Mouse (Mus musculus): ENCODE data around the gene Runx2. TPM values are rescaled to one million over a fixed set of nuclear protein-coding genes. Genes with fewer than 3 reads are reported as not detected.
A peak's percentile ranks its signal among the peaks of the same experiment; 100 is the strongest.

The Runx2 gene
- polyA plus RNA-seq, 1 experiment from 2014 or later: 0.55 TPM

DNA sequence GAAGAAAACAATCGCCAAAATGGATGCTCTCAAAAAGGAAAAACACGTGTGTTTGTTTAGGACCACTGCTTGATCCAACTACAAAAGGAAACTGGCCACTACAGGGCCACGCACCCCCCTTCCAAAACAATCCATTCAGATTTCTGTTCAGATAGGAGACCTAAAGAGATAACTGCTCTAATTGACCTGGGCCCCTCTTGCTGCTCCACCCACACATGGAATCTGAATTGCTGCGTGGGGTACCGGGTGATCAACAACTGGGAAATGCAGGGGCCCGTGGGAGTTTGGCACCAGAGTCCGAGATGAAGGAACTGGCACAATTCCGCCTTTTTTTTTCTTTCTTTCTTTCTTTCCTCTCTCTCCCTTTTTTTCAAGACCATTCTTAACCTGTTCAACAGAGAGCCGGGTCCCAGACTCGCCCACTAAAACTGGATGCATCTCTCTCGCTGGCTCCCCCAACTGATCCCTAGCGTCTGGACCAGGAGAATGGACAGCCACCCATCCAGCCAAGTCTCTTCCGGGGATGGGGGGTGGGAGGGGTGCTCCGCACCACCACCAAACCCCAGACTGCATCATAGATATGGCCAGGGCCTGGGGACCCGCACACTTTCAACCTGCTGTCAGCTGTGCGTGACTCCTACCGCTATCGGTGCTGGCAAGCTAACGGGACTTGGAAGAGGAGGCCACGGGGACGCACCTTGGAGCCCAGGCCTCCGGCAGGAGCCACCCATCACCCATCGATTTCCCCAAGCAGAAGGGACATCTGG lies 80.9 kb downstream of the Runx2 start:
- Histone ChIP-seq H3K36me3 (ENCODE audit: control insufficient read depth, insufficient read depth, low read length) (no peaks in the 10 kb centered on the region), H3K4me1 (ENCODE audit: control insufficient read depth, insufficient read depth, low read length) (peaks cover 20% of the 10 kb centered on the region), H3K27me3 (ENCODE audit: control insufficient read depth, insufficient read depth, low read length) (peaks cover 70% of the 10 kb centered on the region), H3K27ac (replicated peaks; ENCODE audit: low read depth, low read length) (no peak overlapping the region), H3K9me3 (ENCODE audit: control insufficient read depth, low read length) (no peaks in the 10 kb centered on the region), H3K4me3 (replicated peaks; ENCODE audit: low read depth, low read length) (peak overlapping the region; percentile 63), H3K9ac (replicated peaks; ENCODE audit: low read length) (no peak overlapping the region), H3K4me2 (ENCODE audit: low read length) (peak overlapping the region; percentile 97)
- ATAC-seq (ENCODE audit: low FRiP score, low TSS enrichment) (no peak), DNase-seq (peak; percentile 19)
- WGBS: 1% methylated on average over 23 of the region's 23 CpGs

DNA sequence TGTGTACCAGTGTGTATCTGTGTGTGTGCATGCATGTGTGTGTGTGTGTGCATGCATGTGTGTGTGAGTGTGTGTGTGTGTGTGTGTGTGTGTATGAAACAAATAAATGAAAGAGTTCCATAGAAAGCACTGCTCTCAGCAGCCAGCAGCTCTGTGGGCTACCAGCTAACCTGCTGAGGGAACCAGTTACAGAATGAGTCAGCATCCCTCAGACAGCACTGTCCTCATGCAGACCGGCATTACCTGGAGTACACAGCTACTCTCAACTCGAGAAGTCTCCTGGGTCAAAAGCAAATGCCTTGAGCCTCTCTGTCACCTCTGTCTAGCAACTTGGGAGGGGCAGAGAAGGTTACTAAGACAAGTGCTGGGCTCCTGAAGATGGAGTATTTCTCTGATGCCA lies 86.1 kb downstream of the Runx2 start:
- DNase-seq (no peak), ATAC-seq (ENCODE audit: low FRiP score, low TSS enrichment) (no peak)
- H3K4me2 ChIP-seq (ENCODE audit: low read length): no peak overlapping the region
- no peak overlapping the region for H3K9ac ChIP-seq (replicated peaks; ENCODE audit: low read length)
- no peak overlapping the region for H3K27ac ChIP-seq (replicated peaks; ENCODE audit: low read depth, low read length)
- 50% methylated on average over 2 of the region's 2 CpGs for WGBS
- no peak overlapping the region for H3K4me3 ChIP-seq (replicated peaks; ENCODE audit: low read depth, low read length)
- H3K36me3 ChIP-seq (ENCODE audit: control insufficient read depth, insufficient read depth, low read length): no peaks in the 10 kb centered on the region
- peaks cover 30% of the 10 kb centered on the region for H3K27me3 ChIP-seq (ENCODE audit: control insufficient read depth, insufficient read depth, low read length)
- H3K4me1 ChIP-seq (ENCODE audit: control insufficient read depth, insufficient read depth, low read length): no peaks in the 10 kb centered on the region
- no peaks in the 10 kb centered on the region for H3K9me3 ChIP-seq (ENCODE audit: control insufficient read depth, low read length)

DNA sequence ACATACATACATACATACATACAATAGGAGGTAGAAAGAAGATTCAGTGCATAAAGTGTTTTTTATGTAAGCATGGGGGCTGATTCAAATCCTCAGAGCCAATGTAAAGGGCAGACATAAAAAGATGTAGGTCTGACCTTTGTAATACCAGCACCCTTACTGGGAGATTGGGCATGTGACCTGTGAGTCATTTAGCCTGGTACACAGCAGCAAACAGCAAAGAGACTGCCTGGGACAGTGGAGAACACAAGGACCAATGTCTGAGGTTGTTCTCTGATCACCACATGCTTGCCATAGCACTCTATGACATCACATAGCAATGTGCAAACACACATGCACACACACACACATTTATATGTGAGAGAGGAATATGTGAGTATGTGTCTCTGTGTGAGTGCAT lies 86.9 kb downstream of the Runx2 start:
- H3K9me3 ChIP-seq (ENCODE audit: control insufficient read depth, low read length): no peaks in the 10 kb centered on the region
- peaks cover 24% of the 10 kb centered on the region for H3K27me3 ChIP-seq (ENCODE audit: control insufficient read depth, insufficient read depth, low read length)
- no peaks in the 10 kb centered on the region for H3K4me1 ChIP-seq (ENCODE audit: control insufficient read depth, insufficient read depth, low read length)
- DNase-seq (no peak), ATAC-seq (ENCODE audit: low FRiP score, low TSS enrichment) (no peak)
- no peaks in the 10 kb centered on the region for H3K36me3 ChIP-seq (ENCODE audit: control insufficient read depth, insufficient read depth, low read length)
- no peak overlapping the region for H3K4me3 ChIP-seq (replicated peaks; ENCODE audit: low read depth, low read length)
- H3K9ac ChIP-seq (replicated peaks; ENCODE audit: low read length): no peak overlapping the region
- H3K27ac ChIP-seq (replicated peaks; ENCODE audit: low read depth, low read length): no peak overlapping the region
- H3K4me2 ChIP-seq (ENCODE audit: low read length): no peak overlapping the region

DNA sequence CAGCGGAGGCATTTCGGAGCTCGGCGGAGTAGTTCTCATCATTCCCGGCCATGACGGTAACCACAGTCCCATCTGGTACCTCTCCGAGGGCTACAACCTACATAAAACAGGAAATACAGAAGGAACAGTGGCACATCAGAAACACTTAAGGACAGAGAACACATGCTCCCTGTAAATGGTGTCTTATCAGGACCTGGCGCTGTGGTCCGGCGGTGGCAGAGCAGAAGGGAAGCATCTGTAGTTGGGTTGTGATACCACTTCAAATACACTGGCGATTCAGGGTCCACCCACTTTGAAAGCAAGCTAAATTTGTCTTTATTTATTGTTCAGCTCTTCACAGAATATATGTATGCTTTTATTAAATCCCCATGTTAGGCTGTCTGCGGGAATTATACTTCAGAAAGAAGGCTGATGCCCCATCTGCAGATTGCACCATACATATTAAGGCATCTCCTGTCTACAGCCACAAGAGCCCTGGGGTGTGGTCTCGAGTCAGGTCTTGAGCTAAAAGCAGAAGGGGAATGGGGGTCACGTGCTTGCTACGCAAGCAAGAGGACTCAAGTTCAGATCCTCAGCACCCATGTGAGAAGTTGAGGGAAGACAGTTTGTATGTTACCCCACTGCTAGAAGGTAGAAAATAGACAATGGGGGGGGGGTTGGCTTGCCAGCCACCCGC lies 89.7 kb downstream of the Runx2 start:
- no peak overlapping the region for H3K27ac ChIP-seq (replicated peaks; ENCODE audit: low read depth, low read length)
- ATAC-seq (ENCODE audit: low FRiP score, low TSS enrichment): no peak
- H3K27me3 ChIP-seq (ENCODE audit: control insufficient read depth, insufficient read depth, low read length): peaks cover 8% of the 10 kb centered on the region

DNA sequence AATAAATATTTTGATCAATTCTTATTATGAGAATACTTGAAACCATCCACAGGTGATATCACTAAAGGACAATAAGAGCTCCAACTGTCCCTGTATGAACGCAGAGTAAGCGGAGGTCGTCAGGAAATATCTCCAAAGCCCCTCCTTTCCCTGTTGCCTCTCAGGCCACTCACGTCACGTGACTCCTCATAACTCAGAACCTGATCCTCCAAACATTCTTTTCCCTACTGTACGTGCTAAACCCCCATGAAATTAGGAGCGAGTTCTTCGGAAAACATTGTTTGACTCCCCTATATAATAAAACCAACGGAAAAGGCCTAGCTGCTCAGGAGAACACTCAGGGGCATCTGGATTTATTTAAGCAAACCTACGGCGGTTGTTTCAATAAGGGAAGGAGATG lies 90.3 kb downstream of the Runx2 start:
- no peak overlapping the region for H3K4me3 ChIP-seq (replicated peaks; ENCODE audit: low read depth, low read length)
- peaks cover 5% of the 10 kb centered on the region; the same call in 1 of the 2 replicates for H3K27me3 ChIP-seq (ENCODE audit: control insufficient read depth, insufficient read depth, low read length)
- WGBS: 93% methylated on average over 11 of the region's 11 CpGs
- DNase-seq: no peak
- H3K9me3 ChIP-seq (ENCODE audit: control insufficient read depth, low read length): no peaks in the 10 kb centered on the region
- no peak overlapping the region for H3K9ac ChIP-seq (replicated peaks; ENCODE audit: low read length)
- H3K36me3 ChIP-seq (ENCODE audit: control insufficient read depth, insufficient read depth, low read length): no peaks in the 10 kb centered on the region
- no peak overlapping the region for H3K27ac ChIP-seq (replicated peaks; ENCODE audit: low read depth, low read length)
- no peak for ATAC-seq (ENCODE audit: low FRiP score, low TSS enrichment)
- no peak overlapping the region for H3K4me2 ChIP-seq (ENCODE audit: low read length)
- H3K4me1 ChIP-seq (ENCODE audit: control insufficient read depth, insufficient read depth, low read length): no peaks in the 10 kb centered on the region

More for the DNA sequence above, 89.7 kb downstream of the Runx2 start:
- 91% methylated on average over 16 of the region's 16 CpGs for WGBS
- H3K9ac ChIP-seq (replicated peaks; ENCODE audit: low read length): no peak overlapping the region
- no peaks in the 10 kb centered on the region for H3K36me3 ChIP-seq (ENCODE audit: control insufficient read depth, insufficient read depth, low read length)
- H3K4me3 ChIP-seq (replicated peaks; ENCODE audit: low read depth, low read length): no peak overlapping the region
- no peak for DNase-seq
- no peaks in the 10 kb centered on the region for H3K9me3 ChIP-seq (ENCODE audit: control insufficient read depth, low read length)
- H3K4me1 ChIP-seq (ENCODE audit: control insufficient read depth, insufficient read depth, low read length): no peaks in the 10 kb centered on the region
- H3K4me2 ChIP-seq (ENCODE audit: low read length): no peak overlapping the region

DNA sequence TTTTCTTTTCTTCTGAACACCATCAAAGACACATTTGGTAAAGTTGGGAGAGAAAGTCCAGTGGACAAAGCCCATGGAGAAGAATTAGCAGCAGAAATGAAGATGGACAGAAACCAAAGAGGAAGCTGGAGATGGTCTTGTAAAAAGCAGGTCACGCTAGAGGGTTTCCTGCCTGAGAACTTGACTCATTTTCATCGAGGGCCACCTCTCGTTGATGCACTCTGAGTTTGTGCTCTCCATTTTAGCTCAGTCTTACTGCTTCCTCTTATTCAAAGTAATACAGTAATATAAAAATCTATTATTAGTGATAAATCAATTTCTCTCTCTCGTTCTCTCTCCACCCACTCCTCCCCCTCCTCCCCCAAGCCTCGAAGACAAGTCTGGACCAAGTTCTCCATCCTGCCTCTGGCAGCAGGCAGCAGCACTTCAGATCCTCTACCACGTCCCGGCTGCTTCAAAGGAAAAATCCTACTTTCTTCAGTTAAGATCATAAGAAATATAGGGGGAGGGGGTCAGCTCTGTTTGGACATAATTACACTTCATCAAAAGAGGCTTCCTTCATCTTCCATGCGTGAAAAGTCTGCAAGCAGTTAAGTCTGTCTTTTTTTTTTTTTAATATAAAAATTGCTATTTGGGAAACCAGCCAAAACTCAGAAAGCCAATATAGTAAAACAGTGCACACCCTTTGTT lies 92.3 kb downstream of the Runx2 start:
- DNase-seq (no peak), ATAC-seq (ENCODE audit: low FRiP score, low TSS enrichment) (no peak)
- 73% methylated on average over 8 of the region's 8 CpGs for WGBS
- Histone ChIP-seq H3K4me1 (ENCODE audit: control insufficient read depth, insufficient read depth, low read length) (no peaks in the 10 kb centered on the region), H3K9ac (replicated peaks; ENCODE audit: low read length) (no peak overlapping the region), H3K4me3 (replicated peaks; ENCODE audit: low read depth, low read length) (no peak overlapping the region), H3K36me3 (ENCODE audit: control insufficient read depth, insufficient read depth, low read length) (no peaks in the 10 kb centered on the region), H3K27me3 (ENCODE audit: control insufficient read depth, insufficient read depth, low read length) (0 out of 2 replicates have a peak, but pooled peaks cover 5% of the 10 kb centered on the region), H3K27ac (replicated peaks; ENCODE audit: low read depth, low read length) (no peak overlapping the region), H3K9me3 (ENCODE audit: control insufficient read depth, low read length) (no peaks in the 10 kb centered on the region), H3K4me2 (ENCODE audit: low read length) (no peak overlapping the region)

DNA sequence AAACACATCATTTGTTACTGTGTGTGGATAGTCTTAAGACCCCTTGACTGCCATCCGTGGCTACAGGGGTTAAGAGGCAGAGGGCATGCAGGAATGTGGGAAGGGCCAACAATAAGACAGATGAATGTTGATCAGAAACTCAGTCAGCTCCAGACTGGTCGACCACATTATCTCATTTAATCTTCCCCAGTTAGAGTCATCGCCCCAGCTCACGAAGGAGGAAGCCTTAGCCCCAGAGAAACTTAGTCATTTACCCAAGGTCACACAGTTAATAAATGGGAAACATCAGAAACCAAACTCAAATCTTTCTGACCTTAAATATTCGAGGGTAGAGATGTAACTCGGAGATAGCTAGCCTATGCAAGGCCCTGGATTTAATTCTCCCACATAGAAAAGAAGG lies 96.0 kb downstream of the Runx2 start:
- no peaks in the 10 kb centered on the region for H3K27me3 ChIP-seq (ENCODE audit: control insufficient read depth, insufficient read depth, low read length)
- H3K36me3 ChIP-seq (ENCODE audit: control insufficient read depth, insufficient read depth, low read length): no peaks in the 10 kb centered on the region
- no peak for ATAC-seq (ENCODE audit: low FRiP score, low TSS enrichment)
- no peak overlapping the region for H3K9ac ChIP-seq (replicated peaks; ENCODE audit: low read length)
- H3K4me1 ChIP-seq (ENCODE audit: control insufficient read depth, insufficient read depth, low read length): no peaks in the 10 kb centered on the region
- H3K4me3 ChIP-seq (replicated peaks; ENCODE audit: low read depth, low read length): no peak overlapping the region
- no peaks in the 10 kb centered on the region for H3K9me3 ChIP-seq (ENCODE audit: control insufficient read depth, low read length)
- H3K27ac ChIP-seq (replicated peaks; ENCODE audit: low read depth, low read length): no peak overlapping the region
- 71% methylated on average over 6 of the region's 6 CpGs for WGBS
- DNase-seq: no peak
- no peak overlapping the region for H3K4me2 ChIP-seq (ENCODE audit: low read length)

DNA sequence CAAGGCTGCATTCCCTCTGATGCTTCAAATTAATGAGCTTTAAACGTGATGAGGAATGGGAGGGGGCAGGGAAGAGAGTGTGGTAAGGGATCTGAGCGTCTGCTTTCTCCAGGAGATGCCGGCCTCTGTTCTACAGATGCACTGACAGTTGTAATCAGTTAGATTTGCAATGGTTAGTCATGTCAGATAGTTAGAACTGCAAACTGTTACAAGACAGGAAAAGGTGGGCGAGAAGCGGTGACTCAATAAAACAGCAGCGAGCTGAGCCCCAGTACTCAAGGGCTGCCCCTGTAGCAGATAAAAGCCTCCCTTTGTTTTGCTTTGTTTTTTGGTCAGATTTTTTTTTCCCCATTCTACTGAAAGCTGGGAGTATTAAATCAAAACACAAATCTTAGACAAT lies 96.6 kb downstream of the Runx2 start:
- no peaks in the 10 kb centered on the region for H3K27me3 ChIP-seq (ENCODE audit: control insufficient read depth, insufficient read depth, low read length)

More for the DNA sequence above, 96.6 kb downstream of the Runx2 start:
- H3K9me3 ChIP-seq (ENCODE audit: control insufficient read depth, low read length): no peaks in the 10 kb centered on the region
- H3K27ac ChIP-seq (replicated peaks; ENCODE audit: low read depth, low read length): no peak overlapping the region
- ATAC-seq (ENCODE audit: low FRiP score, low TSS enrichment) (no peak), DNase-seq (peak; percentile 27)
- H3K4me1 ChIP-seq (ENCODE audit: control insufficient read depth, insufficient read depth, low read length): no peaks in the 10 kb centered on the region
- 43% methylated on average over 6 of the region's 6 CpGs for WGBS
- no peak overlapping the region for H3K4me2 ChIP-seq (ENCODE audit: low read length)
- H3K9ac ChIP-seq (replicated peaks; ENCODE audit: low read length): no peak overlapping the region
- no peak overlapping the region for H3K4me3 ChIP-seq (replicated peaks; ENCODE audit: low read depth, low read length)
- no peaks in the 10 kb centered on the region for H3K36me3 ChIP-seq (ENCODE audit: control insufficient read depth, insufficient read depth, low read length)

Measured in midbrain, embryonic 14.5 days (tissue).